Mouse (Mus musculus) MEL-GATA-1-ER (cell line): ENCODE measurements around the gene Smcp.
A peak's percentile ranks its signal among the peaks of the same experiment; 100 is the strongest.

Experiments
- DNase-seq: peaks from one replicate; pipeline ENCODE4 v3.0.0-alpha.2; 2012; ENCODE audit warnings: low read depth; ENCODE audit errors: extremely low read depth

Gene Smcp

GRCm38 (mm10) chr3:92588858-92589257 is at the start of gene Smcp:
Gene Smcp (minus strand): TSS chr3:92588997.
- DNase-seq = no peak

- DNase-seq = no peak
Measured at GRCm38 (mm10) chr3:92638653-92638991, 49.8 kb upstream of the Smcp start.

GRCm38 (mm10) chr3:92637745-92638652 is 49.2 kb upstream of the Smcp start:
- no peak for DNase-seq

GRCm38 (mm10) chr3:92621560-92621959 is 32.8 kb upstream of the Smcp start, which contains the start of gene Lce6a:
Gene Lce6a (minus strand): TSS chr3:92621660.
- DNase-seq = no peak

GRCm38 (mm10) chr3:92609804-92610203 is 21.0 kb upstream of the Smcp start:
- no peak for DNase-seq

GRCm38 (mm10) chr3:92607392-92607791 is 18.6 kb upstream of the Smcp start, which contains the start of gene 2210017I01Rik:
Gene 2210017I01Rik (minus strand): TSS chr3:92607492.
- DNase-seq = no peak

GRCm38 (mm10) chr3:92602169-92602568 is 13.4 kb upstream of the Smcp start:
- peak; percentile 4 for DNase-seq

- DNase-seq = no peak
Measured at GRCm38 (mm10) chr3:92600456-92600855, 11.7 kb upstream of the Smcp start.

GRCm38 (mm10) chr3:92599973-92600372 is 11.2 kb upstream of the Smcp start:
- DNase-seq = no peak

GRCm38 (mm10) chr3:92598429-92598828 is 9.6 kb upstream of the Smcp start:
- no peak for DNase-seq

- DNase-seq = no peak
Measured at GRCm38 (mm10) chr3:92587190-92587589, 1.6 kb downstream of the Smcp start.

- no peak for DNase-seq
Measured at GRCm38 (mm10) chr3:92585055-92585454, 3.7 kb downstream of the Smcp start.

- no peak for DNase-seq
Measured at GRCm38 (mm10) chr3:92583164-92583826, 5.5 kb downstream of the Smcp start.

- no peak for DNase-seq
Measured at GRCm38 (mm10) chr3:92579508-92579907, 9.3 kb downstream of the Smcp start.

GRCm38 (mm10) chr3:92578652-92579413 is 10.0 kb downstream of the Smcp start:
- DNase-seq = no peak

- no peak for DNase-seq
Measured at GRCm38 (mm10) chr3:92573449-92574041, 15.3 kb downstream of the Smcp start, which contains the start of gene Ivl. Gene Ivl (minus strand): TSS chr3:92573735.

- DNase-seq = no peak
Measured at GRCm38 (mm10) chr3:92572514-92573155, 16.2 kb downstream of the Smcp start.

GRCm38 (mm10) chr3:92568752-92569151 is 20.0 kb downstream of the Smcp start:
- no peak for DNase-seq

GRCm38 (mm10) chr3:92565418-92565817 is 23.4 kb downstream of the Smcp start:
- DNase-seq = no peak

- DNase-seq = no peak
Measured at GRCm38 (mm10) chr3:92534411-92534810, 54.4 kb downstream of the Smcp start, which contains the start of gene 2310046K23Rik. Gene 2310046K23Rik (minus strand): TSS chr3:92534511.
